Mouse (Mus musculus) megakaryocyte, embryonic 14.5 days (primary cell): ENCODE measurements at regions not wholly inside any gene's neighbourhood (a gene's known extent, or its start where the extent isn't known, plus 50 kb on each side); places are given as distances from the start of the nearest gene placed in this dataset.

Experiments
- FLI1 ChIP-seq: IDR thresholded peaks from 2 replicates; pipeline ENCODE4 v1.6.1; 2012; ENCODE audit warnings: low read length, inconsistent platforms, mixed read lengths
- GATA1 ChIP-seq: IDR thresholded peaks from 3 replicates; pipeline ENCODE4 v1.6.1; 2012; ENCODE audit warnings: mixed read lengths, low read length, inconsistent platforms, borderline replicate concordance

DNA sequence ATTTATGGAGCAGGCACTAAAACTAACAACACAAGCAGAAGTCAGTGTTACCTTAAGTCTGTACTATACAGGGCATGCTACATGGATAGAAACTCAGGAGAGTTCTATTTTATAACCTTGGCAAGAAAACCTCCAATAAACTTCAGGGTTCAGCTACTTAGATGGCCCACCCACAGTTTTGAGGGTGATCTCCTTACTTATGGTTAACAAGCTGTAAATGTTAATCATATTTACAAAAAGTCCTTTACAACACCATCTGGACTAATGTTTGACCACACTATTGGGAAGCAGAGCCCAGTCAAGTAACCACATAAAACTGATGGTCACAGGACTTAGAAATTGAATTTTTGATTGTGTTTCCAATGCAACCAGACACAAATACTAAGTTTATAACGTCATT lies 187.8 kb downstream of the Car2 start:
- TF ChIP-seq GATA1: no peak
- no peak for TF ChIP-seq FLI1
